Mouse (Mus musculus) kidney, postnatal 36 days (tissue): ENCODE measurements around the gene Tmod4.
A peak's percentile ranks its signal among the peaks of the same experiment; 100 is the strongest.
"Not testable (repeated sequence)": the region's sequence is repeated elsewhere in the genome, so short reads cannot be mapped to it uniquely, and the experiment has no call there.

Experiments used
- DNase-seq, 2 experiments: peaks; one replicate each; pipeline ENCODE4 v3.0.0; 2021 to 2022; ENCODE audit warnings: mixed read lengths in 2 of 2

Tmod4 gene

DNA sequence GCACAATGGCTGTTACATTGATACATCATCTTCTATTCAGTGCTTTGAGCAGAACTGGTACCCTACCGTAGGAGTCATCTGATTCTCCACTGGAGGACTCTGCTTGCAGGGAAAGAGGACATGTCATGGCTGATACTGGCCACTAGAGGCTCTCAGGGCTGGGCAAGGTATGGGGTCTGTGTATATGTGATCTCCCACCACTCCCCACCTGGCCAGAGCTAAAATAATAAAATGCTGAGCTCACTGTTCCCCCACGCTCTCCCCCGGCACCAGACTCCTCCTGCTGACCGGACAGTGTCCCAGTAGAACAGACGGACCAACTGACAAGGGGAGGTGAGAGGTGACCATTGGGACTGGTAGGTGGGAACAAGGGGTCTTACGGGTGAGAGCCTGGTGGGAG is at the start of gene Tmod4:
Gene Tmod4 (plus strand): TSS at position 231 of the 400 bp plus-strand sequence.
- DNase-seq: peak in 1 of 2 experiments; percentile 33

GRCm38 (mm10) chr3:95088071-95088470 is 36.2 kb upstream of the Tmod4 start:
- no peak for DNase-seq

GRCm38 (mm10) chr3:95100854-95101253 is 23.4 kb upstream of the Tmod4 start:
- DNase-seq: no peak

- DNase-seq: no peak
Observed at GRCm38 (mm10) chr3:95105121-95105520, 19.2 kb upstream of the Tmod4 start.

DNA sequence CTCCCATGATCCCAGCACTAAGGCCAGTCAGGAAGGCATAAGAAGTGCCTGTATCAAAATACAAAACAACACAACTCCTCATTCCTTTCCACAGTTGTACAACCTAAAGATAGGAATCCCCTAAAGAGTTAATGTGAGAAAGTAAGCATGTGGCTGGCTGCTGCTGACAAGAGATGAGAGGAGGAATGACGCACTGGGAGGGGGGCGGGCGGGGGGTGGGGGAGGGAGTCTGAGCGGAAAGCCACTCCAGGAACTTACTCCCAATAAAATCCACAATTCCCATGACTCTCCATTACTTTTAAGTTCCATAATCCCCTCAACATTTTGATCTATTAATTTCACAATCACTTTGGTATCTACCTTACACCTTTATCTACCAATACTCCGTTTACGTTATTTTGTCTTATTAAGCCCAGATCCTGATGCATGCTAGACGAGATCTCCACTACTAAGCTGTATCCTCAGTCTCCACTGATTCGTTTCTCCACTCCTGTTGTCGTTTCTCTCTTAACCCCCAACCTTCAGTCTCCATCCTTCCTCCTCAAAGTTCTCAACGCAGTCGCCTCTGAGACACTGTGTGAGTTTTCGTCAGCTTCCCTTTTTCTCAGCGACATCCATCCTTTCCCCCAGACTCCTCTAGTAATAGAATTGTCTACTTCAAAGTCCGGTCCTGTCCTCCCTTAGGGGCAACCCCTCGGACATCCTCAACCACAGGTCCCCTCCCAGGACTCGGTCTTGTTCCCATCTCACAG is 18.5 kb upstream of the Tmod4 start:
- no peak for DNase-seq

- DNase-seq: peak; percentile 97 to 98
Observed at GRCm38 (mm10) chr3:95106338-95107117, 17.7 kb upstream of the Tmod4 start, which contains the start of gene Pip5k1a. Gene Pip5k1a, minus strand, starts transcription at chr3:95106930.

- DNase-seq: not testable (repeated sequence)
Observed at GRCm38 (mm10) chr3:95107308-95107707, 17.0 kb upstream of the Tmod4 start.

DNA sequence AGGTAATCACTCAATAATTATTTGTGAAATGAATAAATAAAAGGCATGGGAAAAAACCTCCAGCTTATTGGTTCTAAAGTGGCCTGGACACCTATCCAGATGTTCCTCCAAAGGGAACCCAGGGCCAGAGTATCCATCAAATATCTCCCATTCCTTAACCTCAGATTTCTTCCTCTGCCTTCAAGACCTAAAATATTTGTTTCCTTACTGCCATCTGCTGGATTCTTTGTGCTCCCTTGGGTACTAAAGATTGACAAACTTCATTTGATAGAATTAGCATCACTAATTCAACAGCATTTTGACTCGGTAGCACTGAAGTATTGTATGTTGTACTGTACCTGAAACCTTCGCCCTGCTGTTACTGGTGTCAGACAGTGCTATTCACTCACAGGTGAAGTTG is 16.4 kb upstream of the Tmod4 start:
- DNase-seq: peak in 1 of 2 experiments; percentile 44

DNA sequence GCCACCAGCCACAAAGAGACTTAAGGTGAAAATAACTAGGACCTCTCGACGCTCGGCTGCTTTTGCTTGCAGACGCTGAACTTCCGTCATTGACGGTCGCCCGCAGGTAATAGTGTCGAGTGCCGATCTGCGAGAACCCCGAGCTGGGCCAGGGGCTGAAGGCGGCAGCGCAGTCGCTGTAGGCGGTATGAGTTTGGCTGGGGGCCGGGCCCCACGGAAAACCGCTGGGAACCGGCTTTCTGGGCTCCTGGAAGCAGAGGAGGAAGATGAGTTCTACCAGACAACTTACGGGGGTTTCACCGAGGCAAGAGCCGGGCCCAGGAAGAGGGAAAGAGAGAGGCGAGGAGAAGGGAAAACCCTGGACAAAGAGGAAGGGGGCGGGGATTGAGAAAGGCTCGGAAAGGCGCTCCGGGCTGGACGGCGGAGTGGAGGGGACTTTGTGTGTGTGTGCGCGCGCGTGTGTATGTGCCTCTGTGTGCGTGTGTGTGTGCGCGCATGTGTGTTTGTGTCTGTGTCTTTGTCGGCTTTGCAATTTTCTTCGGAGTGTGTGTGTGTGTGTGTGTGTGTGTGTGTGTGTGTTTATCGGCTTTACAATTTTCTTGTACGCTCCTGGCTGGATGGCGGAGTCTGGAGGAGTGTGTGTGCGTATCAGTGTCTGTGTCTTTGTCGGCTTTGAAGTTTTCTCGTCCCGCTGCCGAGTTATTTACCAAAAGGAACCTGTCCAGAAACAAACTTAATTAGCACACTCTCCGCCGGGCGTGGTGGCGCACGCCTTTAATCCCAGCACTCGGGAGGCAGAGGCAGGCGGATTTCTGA is 13.2 kb upstream of the Tmod4 start, which contains the start of gene Vps72:
Gene Vps72 (plus strand): TSS at position 112 of the 816 bp plus-strand sequence.
- DNase-seq: peak; percentile 92 to 93

GRCm38 (mm10) chr3:95112760-95113159 is 11.5 kb upstream of the Tmod4 start:
- no peak for DNase-seq

DNA sequence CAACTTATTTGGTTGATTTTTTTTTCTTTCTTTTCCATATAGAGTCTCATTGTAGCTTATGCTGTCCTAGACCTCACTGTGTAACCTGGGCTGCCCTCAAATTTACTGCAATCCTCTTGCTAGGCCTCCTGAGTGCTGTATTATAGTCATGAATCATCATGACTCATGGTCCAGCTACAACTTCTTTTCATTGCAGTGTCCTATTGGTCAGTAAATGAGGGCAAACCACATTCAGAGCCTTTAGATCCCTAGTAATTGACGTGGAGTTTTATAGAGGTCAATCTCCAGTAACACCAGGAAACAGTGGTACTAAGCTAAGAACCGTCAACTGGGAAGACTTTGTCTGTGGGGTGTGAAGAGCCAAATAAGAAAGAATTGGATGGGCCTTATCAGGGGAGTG is 6.5 kb upstream of the Tmod4 start:
- no peak for DNase-seq

DNA sequence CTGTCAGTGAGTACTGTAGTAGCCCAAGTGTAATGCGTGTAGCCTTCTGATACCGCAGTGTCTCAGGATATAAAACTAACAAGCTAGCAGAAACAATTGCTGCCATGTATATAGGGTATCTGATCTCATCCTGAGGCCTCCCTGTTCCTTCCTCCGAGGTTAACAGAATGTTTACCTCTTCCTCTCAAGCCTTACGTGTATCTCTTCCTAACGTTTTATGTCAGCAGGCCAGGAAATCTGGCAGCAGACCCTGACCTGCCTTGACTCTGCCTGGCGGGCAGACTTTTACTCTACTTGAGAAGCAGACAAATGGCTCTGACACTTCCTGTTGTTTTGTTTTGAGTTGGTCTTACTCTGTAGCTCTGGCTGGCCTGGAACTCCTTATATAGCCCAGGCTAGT is 2.7 kb upstream of the Tmod4 start:
- no peak for DNase-seq

DNA sequence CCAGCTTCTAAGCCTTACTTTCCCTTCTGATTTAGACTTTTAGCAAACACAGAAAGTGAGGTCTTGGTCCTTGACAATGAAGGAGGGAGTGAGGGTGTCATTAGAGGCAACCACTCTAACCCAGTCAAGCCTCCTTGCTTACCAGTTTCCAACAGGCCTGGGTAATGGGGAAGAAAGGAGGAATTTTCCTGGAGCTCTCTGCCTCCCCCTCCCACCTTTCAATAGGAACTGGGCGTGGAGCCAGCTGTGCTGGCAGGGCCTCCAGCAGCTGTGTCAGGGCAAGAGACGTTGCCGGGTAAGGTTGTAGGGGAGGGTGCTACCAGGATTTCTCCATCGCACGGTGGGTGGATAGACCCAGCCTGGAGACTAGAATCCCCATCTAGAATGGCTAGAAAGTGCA is 696 bp downstream of the Tmod4 start:
- DNase-seq: peak in 1 of 2 experiments; percentile 64

- DNase-seq: peak; percentile 82 to 83
Observed at GRCm38 (mm10) chr3:95129226-95129651, 5.0 kb downstream of the Tmod4 start.

GRCm38 (mm10) chr3:95130081-95130480 is 5.8 kb downstream of the Tmod4 start:
- peak; percentile 50 to 56 for DNase-seq

- not testable (repeated sequence) for DNase-seq
Observed at GRCm38 (mm10) chr3:95132389-95132788, 8.1 kb downstream of the Tmod4 start.

DNA sequence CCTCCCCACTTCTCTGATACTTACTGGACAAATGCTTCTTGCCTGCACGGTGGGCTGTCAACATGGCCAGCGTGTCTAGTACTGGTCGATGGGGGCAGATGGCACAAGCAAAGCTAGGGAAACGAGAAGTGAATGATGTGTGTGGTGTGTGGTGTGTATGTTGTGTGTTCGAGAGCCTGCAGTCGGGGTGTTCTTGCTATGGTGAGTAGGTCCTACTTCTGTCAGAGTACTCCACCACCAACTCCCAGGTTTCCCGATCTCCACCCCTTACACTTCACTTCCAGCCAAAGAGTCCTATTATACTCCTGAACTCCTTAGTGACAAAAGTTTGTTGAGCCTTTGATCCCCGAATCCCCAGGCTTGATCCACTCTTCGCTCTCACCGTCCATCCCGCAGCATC is 8.9 kb downstream of the Tmod4 start:
- no peak for DNase-seq

GRCm38 (mm10) chr3:95133680-95134101 is 9.4 kb downstream of the Tmod4 start, which contains the start of the genes Scnm1 and Lysmd1:
Gene Scnm1, minus strand, starts transcription at chr3:95134011.
Gene Lysmd1, plus strand, starts transcription at chr3:95134088.
- peak; percentile 92 to 96 for DNase-seq

GRCm38 (mm10) chr3:95134133-95134532 is 9.9 kb downstream of the Tmod4 start:
- not testable (repeated sequence) for DNase-seq

DNA sequence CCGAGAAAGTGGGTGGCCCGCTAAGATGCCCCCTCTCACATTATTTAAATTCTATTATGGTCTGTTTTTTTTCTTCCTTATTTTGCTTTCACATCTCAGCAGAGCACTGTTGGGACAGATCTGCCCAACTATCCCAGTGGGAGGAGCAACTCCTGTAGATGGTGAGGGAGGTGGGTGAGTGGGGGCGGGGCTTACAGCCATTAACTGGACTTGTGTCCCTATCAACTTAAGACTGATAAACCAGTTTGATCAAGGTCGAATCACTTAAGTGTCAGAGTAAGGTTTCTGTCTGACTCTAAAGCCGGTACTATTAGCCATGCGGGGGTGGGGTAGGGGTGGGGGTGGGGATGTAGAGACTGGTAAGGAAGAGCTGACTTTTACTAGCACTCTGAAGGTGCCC is 10.7 kb downstream of the Tmod4 start:
- peak; percentile 83 to 86 for DNase-seq

GRCm38 (mm10) chr3:95135433-95136052 is 11.3 kb downstream of the Tmod4 start:
- DNase-seq: no peak

DNA sequence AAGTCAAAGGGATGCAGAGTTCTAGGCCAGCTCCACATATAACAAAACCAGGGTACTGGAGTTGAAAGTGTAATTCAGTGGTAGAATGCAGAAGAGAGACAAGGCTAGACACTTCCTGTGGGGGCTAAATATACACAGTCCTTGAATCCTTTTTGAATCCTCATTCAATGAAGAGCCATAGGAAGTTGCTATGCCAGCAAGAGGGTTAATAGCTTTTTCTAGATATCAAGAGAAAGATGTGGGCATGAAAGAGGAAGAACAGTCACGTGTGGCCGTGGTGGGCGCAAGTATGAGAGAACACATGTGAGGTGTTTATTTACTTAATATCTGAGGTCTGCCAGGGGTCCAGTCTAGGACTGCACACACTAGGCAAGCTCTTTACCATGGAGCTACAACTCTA is 12.1 kb downstream of the Tmod4 start:
- DNase-seq: no peak
